8 mouse cellular contexts compared by ENCODE assay signal in genomic region chr11:84523321-84523831, GRCm38 (mm10). TPM values are rescaled to one million over a fixed set of nuclear protein-coding genes. Genes with fewer than 3 reads are reported as not detected.
DNase-seq lines count a peak whose midpoint lies in the region; ATAC-seq and TF ChIP-seq lines count a peak whose summit lies in the region.

No protein-coding gene starts in this region.

- H3K4me3 ChIP-seq in liver, adult 2 months (ENCODE audit: insufficient read depth, low read depth, low read length): no peak overlapping the region
- H3K4me3 ChIP-seq in liver, embryonic 11.5 days (ENCODE audit: low read depth, low read length): no peak overlapping the region
- H3K4me3 ChIP-seq in hindbrain, embryonic 16.5 days (ENCODE audit: low read length): peak overlapping the region; percentile 43
- H3K4me3 ChIP-seq in neural tube, embryonic 11.5 days (ENCODE audit: low read depth, low read length): peak overlapping the region; percentile 53
- no peak overlapping the region for H3K4me3 ChIP-seq in thymus, adult 2 months (ENCODE audit: control insufficient read depth, insufficient read depth, low read length)

- H3K9me3 ChIP-seq in liver, embryonic 11.5 days (ENCODE audit: control insufficient read depth, low read length): no peaks in the 10 kb centered on the region
- H3K9me3 ChIP-seq in hindbrain, embryonic 16.5 days (ENCODE audit: control insufficient read depth, low read length): no peaks in the 10 kb centered on the region
- H3K9me3 ChIP-seq in neural tube, embryonic 11.5 days (ENCODE audit: control insufficient read depth, low read length): no peaks in the 10 kb centered on the region

- H3K27me3 ChIP-seq in liver, adult 2 months (ENCODE audit: control insufficient read depth, insufficient read depth, low read length): peaks cover 49% of the 10 kb centered on the region
- peaks cover 100% of the 10 kb centered on the region for H3K27me3 ChIP-seq in liver, embryonic 11.5 days (replicated peaks; ENCODE audit: control insufficient read depth, insufficient read depth, low read length)
- peaks cover 29% of the 10 kb centered on the region for H3K27me3 ChIP-seq in hindbrain, embryonic 16.5 days (replicated peaks; ENCODE audit: control insufficient read depth, insufficient read depth, low read length)
- H3K27me3 ChIP-seq in neural tube, embryonic 11.5 days (ENCODE audit: control insufficient read depth, insufficient read depth, low read length): peaks cover 96% of the 10 kb centered on the region
- H3K27me3 ChIP-seq in thymus, adult 2 months (ENCODE audit: control insufficient read depth, insufficient read depth, low read length): peaks cover 69% of the 10 kb centered on the region

- peak; percentile 62 for DNase-seq in liver, adult 2 months (ENCODE audit: extremely low read depth, low read depth, low spot score)
- no peak for DNase-seq in liver, embryonic 11.5 days (ENCODE audit: low spot score)
- DNase-seq in cerebellum, postnatal 36 days: peak; percentile 57 to 62
- peak; percentile 44 for DNase-seq in neural tube, embryonic 11.5 days (ENCODE audit: low spot score)
- no peak for DNase-seq in thymus, adult 2 months
- DNase-seq in right cerebral cortex, postnatal 4 days: no peak
- no peak for DNase-seq in left cerebral cortex, adult 9 months (ENCODE audit: low spot score in 2 of 2)

- ATAC-seq in liver, embryonic 11.5 days (replicated peaks; ENCODE audit: low FRiP score): no peak
- ATAC-seq in hindbrain, embryonic 16.5 days: no peak
- ATAC-seq in neural tube, embryonic 11.5 days (ENCODE audit: insufficient read depth, low FRiP score, low TSS enrichment): no peak

- WGBS in liver, adult 2 months: 6% methylated on average over 16 of the region's 16 CpGs
- 2% methylated on average over 16 of the region's 16 CpGs for WGBS in liver, embryonic 11.5 days
- under 1% methylated on average over 16 of the region's 16 CpGs for WGBS in hindbrain, embryonic 16.5 days
- under 1% methylated on average over 16 of the region's 16 CpGs for WGBS in neural tube, embryonic 11.5 days
- WGBS in thymus, adult 2 months: 5% methylated on average over 16 of the region's 16 CpGs

- no peak overlapping the region for H3K4me2 ChIP-seq in liver, embryonic 11.5 days
- H3K4me2 ChIP-seq in hindbrain, embryonic 16.5 days (ENCODE audit: low read length): peak overlapping the region; percentile 68
- no peak overlapping the region for H3K4me2 ChIP-seq in neural tube, embryonic 11.5 days (ENCODE audit: low read depth)

- no peak for TF ChIP-seq POLR2A in liver, adult 2 months (IDR thresholded peaks at IDR 0.05; ENCODE audit: extremely low read depth, insufficient read depth, low read length)
- no peak for TF ChIP-seq POLR2A in thymus, adult 2 months (IDR thresholded peaks at IDR 0.05; ENCODE audit: control insufficient read depth, extremely low read depth, insufficient read depth, low read length, poor library complexity)

- H3K27ac ChIP-seq in liver, adult 2 months (replicated peaks; ENCODE audit: insufficient read depth, low read depth, low read length): no peak overlapping the region
- H3K27ac ChIP-seq in liver, embryonic 11.5 days (ENCODE audit: low read depth, low read length): no peak overlapping the region
- H3K27ac ChIP-seq in hindbrain, embryonic 16.5 days (ENCODE audit: low read depth, low read length): peak overlapping the region; percentile 65
- no peak overlapping the region for H3K27ac ChIP-seq in neural tube, embryonic 11.5 days (ENCODE audit: low read depth, low read length)
- H3K27ac ChIP-seq in thymus, adult 2 months (ENCODE audit: control insufficient read depth, insufficient read depth, low read length): no peak overlapping the region

- no peaks in the 10 kb centered on the region for H3K79me2 ChIP-seq in liver, adult 2 months (ENCODE audit: control insufficient read depth, insufficient read depth, low read length)

- H3K36me3 ChIP-seq in liver, adult 2 months (ENCODE audit: control insufficient read depth, insufficient read depth, low read length): no peaks in the 10 kb centered on the region
- no peaks in the 10 kb centered on the region for H3K36me3 ChIP-seq in liver, embryonic 11.5 days (ENCODE audit: control insufficient read depth, insufficient read depth, low read length)
- H3K36me3 ChIP-seq in hindbrain, embryonic 16.5 days (ENCODE audit: control insufficient read depth, insufficient read depth, low read length): no peaks in the 10 kb centered on the region
- no peaks in the 10 kb centered on the region for H3K36me3 ChIP-seq in neural tube, embryonic 11.5 days (ENCODE audit: control insufficient read depth, insufficient read depth, low read length)
- H3K36me3 ChIP-seq in thymus, adult 2 months (ENCODE audit: control insufficient read depth, insufficient read depth, low read length): no peaks in the 10 kb centered on the region

- H3K9ac ChIP-seq in liver, adult 2 months (ENCODE audit: low read depth, low read length): no peak overlapping the region
- H3K9ac ChIP-seq in liver, embryonic 11.5 days (ENCODE audit: low read depth, low read length): no peak overlapping the region
- H3K9ac ChIP-seq in hindbrain, embryonic 16.5 days (ENCODE audit: low read depth, low read length): peak overlapping the region; percentile 54
- peak overlapping the region; percentile 66 for H3K9ac ChIP-seq in neural tube, embryonic 11.5 days (ENCODE audit: low read length)

- TF ChIP-seq CTCF in liver, adult 2 months (IDR thresholded peaks at IDR 0.05; ENCODE audit: low read depth, low read length): no peak
- no peak for TF ChIP-seq CTCF in thymus, adult 2 months (IDR thresholded peaks at IDR 0.05; ENCODE audit: borderline replicate concordance, control insufficient read depth, extremely low read depth, insufficient read depth, low read length, poor library complexity)

- peaks cover 6% of the 10 kb centered on the region for H3K4me1 ChIP-seq in liver, adult 2 months (ENCODE audit: control insufficient read depth, insufficient read depth, low read length)
- peaks cover 4% of the 10 kb centered on the region for H3K4me1 ChIP-seq in liver, embryonic 11.5 days (replicated peaks; ENCODE audit: control insufficient read depth, insufficient read depth, low read length)
- H3K4me1 ChIP-seq in hindbrain, embryonic 16.5 days (ENCODE audit: control insufficient read depth, insufficient read depth, low read depth, low read length): peaks cover 11% of the 10 kb centered on the region
- peaks cover 13% of the 10 kb centered on the region for H3K4me1 ChIP-seq in neural tube, embryonic 11.5 days (ENCODE audit: control insufficient read depth, insufficient read depth, low read length)
- H3K4me1 ChIP-seq in thymus, adult 2 months (replicated peaks; ENCODE audit: control insufficient read depth, insufficient read depth, low read length): peaks cover 14% of the 10 kb centered on the region

RNA-seq across cellular contexts. Expression of gene Lhx1, which starts 2.0 kb away (rescaled TPM):
- total RNA-seq in liver, adult 2 months (2014; rRNA removed): not detected in 2 replicates
- polyA plus RNA-seq in liver, adult 2 months (2012; rRNA removed): not detected in 2 replicates
- 0.32 TPM in 1 of 2 replicates, not detected in the other for polyA plus RNA-seq in liver, embryonic 11.5 days (2014; fragmentation: Nextera tagmentation; extraction: Ambion mirVana)
- 35.9 and 43.0 TPM in 2 replicates for polyA plus RNA-seq in hindbrain, embryonic 16.5 days (2015; fragmentation: Nextera tagmentation; extraction: Ambion mirVana)
- 42.4 and 46.3 TPM in 2 replicates for polyA plus RNA-seq in neural tube, embryonic 11.5 days (2014; fragmentation: Nextera tagmentation; extraction: Ambion mirVana)
- polyA plus RNA-seq in thymus, adult 2 months (2012; rRNA removed): 0.04 and 0.13 TPM in 2 replicates

RNA-seq across cellular contexts. Expression of gene Aatf, which starts 10.1 kb away (rescaled TPM):
- total RNA-seq in liver, adult 2 months (2014; rRNA removed): 11.5 and 14.0 TPM in 2 replicates
- 3.1 and 3.9 TPM in 2 replicates for polyA plus RNA-seq in liver, adult 2 months (2012; rRNA removed)
- polyA plus RNA-seq in liver, embryonic 11.5 days (2014; fragmentation: Nextera tagmentation; extraction: Ambion mirVana): 87.6 and 92.8 TPM in 2 replicates
- polyA plus RNA-seq in hindbrain, embryonic 16.5 days (2015; fragmentation: Nextera tagmentation; extraction: Ambion mirVana): 51.0 and 52.1 TPM in 2 replicates
- polyA plus RNA-seq in neural tube, embryonic 11.5 days (2014; fragmentation: Nextera tagmentation; extraction: Ambion mirVana): 54.4 and 55.8 TPM in 2 replicates
- 5.6 and 6.9 TPM in 2 replicates for polyA plus RNA-seq in thymus, adult 2 months (2012; rRNA removed)

Comparison
In these comparisons a context has a peak if more than half of its experiments do, and no peak if none do; other contexts are left out.
1. DNase-seq: peak in liver, adult 2 months (single experiment), cerebellum, postnatal 36 days (2 of 2) and neural tube, embryonic 11.5 days (single experiment); none in liver, embryonic 11.5 days (single experiment), thymus, adult 2 months (single experiment), right cerebral cortex, postnatal 4 days (single experiment) and left cerebral cortex, adult 9 months (0 of 2).
2. H3K4me3 ChIP-seq: peak in hindbrain, embryonic 16.5 days (single experiment) and neural tube, embryonic 11.5 days (single experiment); none in liver, adult 2 months (single experiment), liver, embryonic 11.5 days (single experiment) and thymus, adult 2 months (single experiment).
3. H3K9ac ChIP-seq: peak in hindbrain, embryonic 16.5 days (single experiment) and neural tube, embryonic 11.5 days (single experiment); none in liver, adult 2 months (single experiment) and liver, embryonic 11.5 days (single experiment).
4. RNA of gene Lhx1, which starts 2.0 kb away (polyA plus RNA-seq): 42.4 to 46.3 TPM in neural tube, embryonic 11.5 days and 35.9 to 43.0 TPM in hindbrain, embryonic 16.5 days; 0.32 TPM in liver, embryonic 11.5 days, 0.04 to 0.13 TPM in thymus, adult 2 months and not detected in liver, adult 2 months; every median in the first group is over 10 times any median in the second.